Mouse (Mus musculus): ENCODE results near the gene Klra6.

- TF ChIP-seq EP300 (IDR thresholded peaks at IDR 0.05; ENCODE audit: low read depth) (no peak), CTCF (IDR thresholded peaks at IDR 0.05; ENCODE audit: low read depth) (no peak)
Measured at GRCm38 (mm10) chr6:130026854-130027253, at the start of gene Klra6.

Measured in heart, postnatal 0 days (tissue).